Mouse (Mus musculus) yolk sac, embryonic 10.5 days (tissue): ENCODE measurements around the gene Ech1.

Source experiments
- DNase-seq: peaks from one replicate; pipeline ENCODE4 v3.0.0-alpha.2; 2017; ENCODE audit warnings: low spot score

Gene Ech1

DNA sequence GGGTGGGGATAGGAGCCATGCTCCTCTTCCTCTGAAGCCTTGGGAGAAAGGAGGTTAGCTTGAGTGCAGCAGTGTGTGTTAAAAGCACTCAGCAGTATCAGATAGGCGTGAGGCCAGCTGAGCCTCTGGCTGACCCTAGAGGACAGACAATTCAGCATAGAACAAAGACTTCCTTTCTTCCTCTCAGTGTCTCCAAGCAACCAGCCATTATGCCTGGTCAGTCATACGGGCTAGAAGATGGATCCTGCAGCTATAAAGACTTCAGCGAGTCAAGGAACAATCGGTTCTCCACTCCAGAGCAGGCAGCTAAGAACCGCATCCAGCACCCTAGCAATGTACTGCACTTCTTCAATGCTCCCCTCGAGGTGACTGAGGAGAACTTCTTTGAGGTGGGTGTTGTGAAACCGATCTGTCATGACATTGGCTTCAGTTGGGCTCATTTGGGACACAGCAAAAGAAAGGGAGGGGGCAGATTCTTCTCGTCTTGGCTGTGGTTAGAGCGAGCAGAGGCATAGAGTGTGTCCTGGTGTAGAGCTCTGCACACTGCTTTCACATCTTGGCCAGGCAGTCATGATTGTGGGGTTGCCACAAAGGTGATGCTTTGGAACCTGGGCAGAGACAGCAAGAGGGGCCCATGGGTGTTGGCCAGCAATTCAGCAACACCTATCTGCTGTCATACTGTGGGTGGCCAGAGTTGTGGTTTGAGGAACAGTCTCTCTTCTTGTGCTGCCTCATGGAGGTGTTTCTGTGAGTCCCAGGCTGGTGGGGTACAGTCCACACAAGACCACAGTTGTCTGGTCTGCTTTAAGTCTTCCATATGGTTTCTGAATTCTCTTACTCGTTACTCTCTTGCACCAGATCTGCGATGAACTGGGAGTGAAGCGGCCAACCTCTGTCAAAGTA is 4.4 kb upstream of the Ech1 start:
- DNase-seq: no peak

DNA sequence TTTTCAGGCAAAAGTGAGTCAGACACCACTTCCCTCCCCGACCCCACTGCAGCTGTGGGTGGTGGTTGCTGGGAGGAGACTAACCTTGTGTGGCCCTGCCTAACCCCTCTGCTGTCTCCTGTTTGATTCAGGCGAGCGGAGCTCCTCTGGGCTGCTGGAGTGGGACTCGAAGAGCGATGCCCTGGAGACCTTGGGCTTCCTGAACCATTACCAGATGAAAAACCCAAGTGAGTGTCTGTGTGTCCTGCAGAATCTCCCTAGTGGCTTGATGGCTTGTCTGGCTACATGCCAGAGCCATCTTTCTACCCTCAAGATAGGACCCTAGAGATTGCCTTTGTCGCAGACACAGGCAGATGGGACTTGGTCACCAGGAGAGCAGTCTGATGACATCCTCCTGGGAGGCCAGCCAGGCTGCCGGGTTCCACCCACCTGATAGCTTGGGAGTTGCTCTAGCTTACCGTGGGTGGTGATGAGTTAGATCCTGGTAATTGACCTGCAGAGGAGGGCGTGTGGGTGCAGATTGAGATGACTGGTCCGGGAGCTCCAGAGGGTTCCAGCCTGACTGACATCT is 3.7 kb upstream of the Ech1 start:
- no peak for DNase-seq

DNA sequence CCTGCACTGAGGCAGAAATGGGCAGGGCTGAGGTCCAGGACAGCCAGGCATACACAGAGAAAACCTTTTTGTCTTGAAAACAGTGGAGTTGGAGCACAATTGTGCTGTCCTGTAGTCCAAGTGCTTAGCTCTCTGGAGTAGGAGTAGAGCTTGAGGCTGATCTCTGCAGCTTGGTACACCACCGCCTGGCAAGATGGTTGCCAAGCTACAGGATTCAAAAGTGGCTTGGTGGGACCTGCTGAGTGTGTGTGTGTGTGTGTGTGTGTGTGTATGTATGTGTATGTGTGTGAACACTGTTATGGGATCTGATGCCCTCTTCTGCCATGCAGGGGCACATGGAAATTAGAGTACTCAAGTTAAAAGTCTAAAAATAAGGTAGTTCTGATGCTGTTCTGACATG is 2.5 kb upstream of the Ech1 start:
- DNase-seq: no peak

DNA sequence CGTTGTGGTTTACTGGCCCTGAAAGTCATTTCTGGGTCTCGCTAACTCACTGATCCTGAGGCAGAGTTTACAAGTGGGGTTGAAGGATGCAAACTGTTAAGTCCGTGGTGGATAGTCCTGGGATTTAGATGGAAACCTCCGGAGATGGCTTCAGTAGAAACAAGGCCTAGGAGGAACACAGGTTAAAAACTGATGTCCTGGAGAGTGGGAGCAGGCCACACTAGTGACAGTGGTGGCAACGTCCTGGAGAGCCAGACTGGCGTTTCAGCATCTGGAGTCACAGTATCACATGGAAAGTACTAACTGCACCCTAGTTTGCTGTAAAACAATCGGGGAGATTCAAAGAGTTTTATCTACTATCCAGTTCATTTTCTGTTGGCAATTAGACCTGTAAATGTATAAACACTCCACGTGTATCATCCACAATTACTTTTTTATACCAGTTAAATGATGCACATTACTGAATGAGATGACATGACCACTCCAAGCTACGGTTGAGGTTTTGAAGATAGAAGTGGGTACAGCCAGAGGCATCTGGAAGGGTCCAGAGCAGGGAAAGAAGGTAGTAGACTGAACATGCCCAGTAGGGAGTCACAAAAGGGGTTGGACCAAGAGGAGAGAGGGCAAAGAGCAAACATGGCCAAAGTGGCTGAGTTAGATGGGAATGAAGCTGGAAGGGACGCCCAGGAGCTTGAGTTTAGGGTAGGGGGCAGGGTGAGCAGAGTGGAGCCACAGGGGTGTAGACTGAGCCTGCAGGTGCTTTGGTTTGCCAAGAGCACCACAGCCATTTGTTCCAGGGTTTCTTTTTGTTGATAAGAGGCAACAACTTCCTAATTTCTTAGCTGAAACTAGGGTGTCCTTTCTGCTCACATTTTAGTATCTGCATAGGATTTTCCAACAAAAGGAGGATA is 1.8 kb upstream of the Ech1 start:
- DNase-seq: no peak

DNA sequence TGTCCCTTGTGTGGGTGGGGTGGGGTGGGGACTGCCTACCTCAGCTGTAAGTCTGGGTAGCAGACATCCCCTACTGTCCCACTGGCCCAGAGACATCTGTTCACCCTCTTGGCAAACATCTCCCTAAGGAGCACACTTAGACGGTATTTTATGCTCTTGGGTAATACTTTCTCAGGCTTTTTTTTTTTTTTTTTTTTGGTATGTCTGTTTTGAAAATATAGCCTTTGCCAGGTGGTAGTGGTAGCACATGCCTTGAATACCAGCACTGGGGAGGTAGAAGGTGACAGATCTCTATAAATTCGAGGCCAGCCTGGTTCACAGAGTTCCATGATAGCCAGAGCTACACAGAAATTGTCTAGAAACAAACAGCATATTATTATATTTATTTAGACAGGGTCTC is 1.1 kb upstream of the Ech1 start:
- no peak for DNase-seq

DNA sequence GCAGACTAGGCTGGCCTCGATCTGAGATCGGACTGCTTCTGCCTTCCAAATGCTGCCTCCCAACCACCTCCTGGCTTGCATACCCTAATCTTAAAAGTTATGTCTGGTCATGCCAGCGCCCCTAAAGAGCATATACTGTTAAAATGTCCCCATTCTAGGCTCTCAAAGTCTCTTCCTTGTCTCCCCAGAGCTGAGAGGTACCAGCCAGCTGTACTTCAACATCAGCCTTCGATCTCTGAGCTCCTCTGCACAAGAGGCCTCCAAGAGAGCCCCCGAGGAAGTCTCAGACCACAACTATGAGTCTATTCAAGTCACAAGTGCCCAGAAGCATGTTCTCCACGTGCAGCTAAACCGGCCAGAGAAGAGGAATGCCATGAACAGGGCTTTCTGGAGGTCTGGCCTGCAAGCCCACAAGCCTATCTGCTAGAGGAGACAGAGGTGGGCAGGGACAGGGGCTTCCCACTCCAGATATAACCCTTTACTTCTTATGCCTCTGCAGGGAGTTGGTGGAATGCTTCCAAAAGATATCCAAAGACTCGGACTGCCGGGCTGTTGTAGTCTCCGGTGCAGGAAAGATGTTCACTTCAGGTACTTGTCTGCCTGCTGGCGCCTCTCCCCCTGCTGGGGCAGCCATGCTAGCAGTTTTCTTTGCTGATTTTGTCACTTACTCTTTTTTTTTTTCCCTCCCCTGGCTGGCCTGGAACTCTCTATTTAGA is 827 bp downstream of the Ech1 start:
- peak; percentile 43 for DNase-seq

DNA sequence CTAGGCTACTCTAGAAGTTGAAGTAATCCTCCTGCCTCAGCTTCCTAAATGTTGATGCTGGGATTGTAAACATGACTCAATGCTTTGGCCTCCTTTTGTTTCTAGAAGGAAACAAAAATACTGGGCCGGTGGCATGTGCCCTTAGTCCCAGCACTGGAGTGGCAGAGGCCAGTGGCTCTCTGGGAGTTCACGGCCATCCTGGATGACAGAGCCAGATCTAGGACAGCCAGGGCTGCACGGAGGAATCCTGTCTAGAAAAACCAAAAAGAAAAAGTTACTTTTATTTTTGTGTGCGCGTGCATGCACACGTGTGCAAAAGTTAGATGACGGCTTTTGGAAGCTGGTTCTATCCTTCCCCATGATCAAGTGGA is 1.4 kb downstream of the Ech1 start:
- DNase-seq: no peak

DNA sequence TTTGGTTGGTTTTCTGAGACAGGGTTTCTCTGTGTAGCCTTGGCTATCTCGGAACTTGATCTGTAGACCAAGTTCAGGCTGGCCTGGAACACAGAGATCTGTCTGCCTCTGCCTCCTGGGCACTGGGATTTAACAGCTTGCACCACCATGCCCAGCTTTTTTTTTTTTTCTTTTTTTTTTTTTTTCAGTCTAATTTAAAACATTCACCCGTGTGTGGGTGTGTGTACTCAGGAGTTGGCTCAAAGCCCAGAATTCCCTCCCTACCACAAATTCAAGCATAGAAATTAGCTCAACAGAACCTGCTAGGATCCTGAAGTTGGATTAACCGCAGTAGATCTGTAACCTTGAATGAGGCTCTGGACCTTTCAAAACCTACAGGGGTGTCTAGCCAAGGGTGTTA is 2.3 kb downstream of the Ech1 start:
- DNase-seq: no peak

DNA sequence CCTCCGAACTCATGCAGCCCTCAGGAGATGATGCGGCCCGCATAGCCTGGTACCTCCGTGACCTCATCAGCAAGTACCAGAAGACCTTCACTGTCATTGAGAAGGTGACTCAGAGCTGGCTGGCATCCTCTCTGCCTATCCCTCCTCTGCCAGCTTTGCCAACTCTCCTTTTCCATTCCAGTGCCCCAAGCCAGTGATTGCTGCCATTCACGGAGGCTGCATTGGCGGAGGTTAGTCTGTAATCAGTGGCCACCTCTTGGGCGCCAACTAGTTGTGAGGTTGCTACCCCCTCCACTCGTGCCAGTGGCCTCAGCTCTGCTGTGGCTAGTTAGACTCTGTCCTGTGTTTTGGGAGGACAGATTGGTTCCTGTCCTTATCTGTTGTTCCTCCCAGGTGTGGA is 4.8 kb downstream of the Ech1 start:
- no peak for DNase-seq

DNA sequence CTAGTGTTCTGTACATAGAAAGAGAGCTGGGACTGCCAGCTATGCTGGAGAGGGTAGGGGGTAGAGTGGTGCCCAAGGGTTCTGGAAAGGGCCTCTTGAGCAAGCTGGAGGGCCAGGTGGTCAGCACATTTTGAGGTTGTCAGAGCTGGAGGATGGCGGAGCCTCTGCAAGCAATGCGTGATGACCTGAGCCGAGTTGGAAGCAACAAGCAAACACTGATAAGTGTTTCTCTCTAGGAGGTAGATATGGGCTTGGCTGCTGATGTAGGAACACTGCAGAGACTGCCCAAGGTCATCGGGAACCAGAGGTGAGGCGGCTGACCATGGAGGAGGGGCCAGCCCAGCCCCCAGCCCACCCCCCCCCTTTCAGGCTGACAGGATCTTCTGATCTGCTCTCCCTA is 6.0 kb downstream of the Ech1 start:
- peak; percentile 67 for DNase-seq

DNA sequence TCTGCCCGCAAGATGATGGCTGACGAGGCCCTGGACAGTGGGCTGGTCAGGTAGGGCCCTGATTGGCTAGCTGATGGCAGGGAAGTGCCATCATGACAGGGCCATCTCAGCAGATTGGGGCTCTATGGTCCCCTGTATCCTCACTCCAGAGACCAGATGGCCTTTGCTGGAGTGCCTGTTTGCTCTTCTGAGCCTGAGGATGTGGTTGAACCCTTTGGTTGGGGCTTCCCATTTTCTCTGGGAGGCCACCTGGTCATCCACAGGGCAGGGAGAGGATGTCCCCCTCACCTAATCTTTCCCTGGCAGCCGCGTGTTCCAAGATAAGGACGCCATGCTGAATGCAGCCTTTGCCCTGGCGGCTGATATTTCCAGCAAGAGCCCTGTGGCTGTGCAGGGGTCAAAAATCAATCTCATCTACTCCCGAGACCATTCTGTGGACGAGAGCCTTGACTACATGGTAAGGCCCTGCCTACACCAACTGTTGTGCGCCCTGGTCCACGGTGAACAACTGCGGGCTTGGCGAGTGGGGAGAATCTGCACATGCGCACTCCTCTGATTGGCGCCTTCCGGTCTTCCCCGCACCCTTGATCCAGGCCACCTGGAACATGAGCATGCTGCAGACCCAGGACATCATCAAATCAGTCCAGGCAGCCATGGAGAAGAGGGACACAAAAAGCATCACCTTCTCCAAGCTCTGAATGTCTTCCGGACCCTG is 6.6 kb downstream of the Ech1 start:
- DNase-seq: peak; percentile 50

DNA sequence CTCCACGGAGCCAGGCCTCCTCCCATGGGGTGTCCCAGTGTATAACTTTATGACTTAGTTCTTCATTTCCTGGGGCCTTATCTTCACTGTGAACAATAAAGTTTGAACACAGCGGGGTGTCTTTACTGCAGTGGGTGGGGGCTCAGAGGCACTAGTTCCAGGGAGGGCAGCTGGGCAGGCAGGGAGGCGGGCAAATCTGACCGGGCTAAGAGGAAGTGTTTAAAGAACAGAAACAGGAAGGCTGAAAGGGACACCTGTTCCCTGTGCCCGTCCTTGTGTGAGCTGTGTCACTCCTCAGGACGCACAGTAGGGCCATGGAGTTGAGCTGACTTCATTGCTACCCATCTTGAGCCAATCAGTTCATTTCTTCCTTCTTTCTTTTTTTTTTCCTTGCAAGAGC is 7.1 kb downstream of the Ech1 start:
- no peak for DNase-seq

DNA sequence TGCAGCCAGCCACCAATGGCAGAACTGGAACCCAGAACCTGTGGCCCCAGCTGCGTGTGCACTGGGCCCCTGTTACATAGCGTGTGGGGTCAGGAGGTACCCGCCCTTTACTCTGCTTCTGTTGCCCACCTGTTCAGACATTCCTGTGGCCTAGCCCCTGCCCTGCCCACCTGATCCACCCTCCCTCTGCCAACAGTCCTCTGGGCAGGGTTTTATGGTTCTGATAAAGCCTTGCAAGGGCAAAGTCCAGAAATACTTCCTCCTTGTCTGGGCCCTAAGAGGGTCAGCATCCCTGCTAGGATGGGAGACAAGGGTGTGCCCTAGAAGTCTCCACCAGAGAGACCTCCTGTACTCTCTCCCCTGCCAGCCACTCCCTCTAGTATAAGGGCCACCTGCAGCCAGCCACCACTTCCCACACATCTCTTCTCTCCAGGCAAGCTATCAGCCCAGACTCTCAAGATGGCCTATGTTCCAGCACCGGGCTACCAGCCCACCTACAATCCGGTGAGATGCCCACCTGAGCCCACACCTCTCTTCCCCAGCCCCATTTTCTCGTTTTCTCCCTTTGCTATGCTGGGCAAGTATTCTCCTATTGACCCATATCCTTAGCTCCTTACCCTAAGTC is 8.8 kb downstream of the Ech1 start, which contains the start of gene Lgals4:
Gene Lgals4, plus strand, starts transcription at position 132 of the 625 bp plus-strand sequence.
- DNase-seq: no peak

DNA sequence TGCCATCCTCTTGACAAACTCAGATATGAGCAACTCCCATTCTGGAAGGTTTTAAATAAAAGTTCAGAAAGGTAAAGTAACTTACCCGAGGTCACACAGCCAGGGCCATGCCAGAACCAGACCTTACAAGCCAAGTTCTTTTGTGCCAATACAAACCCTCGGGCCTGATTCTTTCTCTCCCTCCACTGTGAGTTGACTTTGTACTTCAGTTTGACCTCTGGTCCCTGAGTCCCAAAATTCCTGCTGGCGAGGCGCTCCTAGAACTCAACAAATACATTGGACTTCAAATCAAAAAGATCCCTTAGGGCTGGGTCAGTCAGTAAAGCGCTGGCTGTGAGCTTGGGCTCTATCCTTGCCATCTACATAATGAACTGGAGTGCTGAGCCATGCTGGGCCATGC is 11.9 kb downstream of the Ech1 start:
- peak; percentile 60 for DNase-seq

DNA sequence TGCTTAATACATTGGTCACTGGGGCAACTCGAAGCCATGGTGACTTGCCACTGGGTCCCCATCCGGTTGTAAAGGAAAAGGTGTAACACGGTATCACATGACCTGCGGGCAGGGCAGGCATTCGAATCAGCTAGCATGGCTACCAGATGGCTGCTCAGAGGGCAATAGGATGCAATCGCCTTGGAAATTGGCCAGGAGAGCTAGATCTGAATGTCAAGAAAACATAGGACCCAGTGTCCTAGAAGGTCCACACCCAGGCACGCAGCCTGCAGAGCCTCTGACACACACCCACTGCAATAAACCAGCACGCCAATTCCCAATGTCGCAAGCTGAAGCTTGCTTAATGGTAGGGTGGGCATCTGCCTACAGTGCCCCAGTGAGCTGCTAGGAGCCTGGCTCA is 13.3 kb downstream of the Ech1 start:
- DNase-seq: peak; percentile 32

DNA sequence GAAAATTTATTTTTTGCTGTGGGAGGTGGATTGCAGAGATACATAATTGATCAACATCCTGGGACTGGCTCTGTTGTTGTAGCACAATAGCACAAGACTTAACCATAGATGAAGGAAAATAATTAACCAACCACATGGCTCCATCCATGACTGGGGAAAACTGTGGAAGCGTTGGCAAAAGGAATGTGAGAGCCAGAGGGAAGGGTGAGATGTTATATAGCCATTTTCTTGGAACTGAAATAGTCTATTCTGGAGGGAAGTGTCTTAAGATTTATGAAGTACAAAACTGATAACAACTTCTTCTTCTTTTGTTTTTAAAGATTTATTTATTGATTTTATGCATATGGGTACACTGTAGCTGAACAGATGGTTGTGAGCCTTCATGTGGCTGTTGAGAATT is 22.3 kb downstream of the Ech1 start:
- no peak for DNase-seq

DNA sequence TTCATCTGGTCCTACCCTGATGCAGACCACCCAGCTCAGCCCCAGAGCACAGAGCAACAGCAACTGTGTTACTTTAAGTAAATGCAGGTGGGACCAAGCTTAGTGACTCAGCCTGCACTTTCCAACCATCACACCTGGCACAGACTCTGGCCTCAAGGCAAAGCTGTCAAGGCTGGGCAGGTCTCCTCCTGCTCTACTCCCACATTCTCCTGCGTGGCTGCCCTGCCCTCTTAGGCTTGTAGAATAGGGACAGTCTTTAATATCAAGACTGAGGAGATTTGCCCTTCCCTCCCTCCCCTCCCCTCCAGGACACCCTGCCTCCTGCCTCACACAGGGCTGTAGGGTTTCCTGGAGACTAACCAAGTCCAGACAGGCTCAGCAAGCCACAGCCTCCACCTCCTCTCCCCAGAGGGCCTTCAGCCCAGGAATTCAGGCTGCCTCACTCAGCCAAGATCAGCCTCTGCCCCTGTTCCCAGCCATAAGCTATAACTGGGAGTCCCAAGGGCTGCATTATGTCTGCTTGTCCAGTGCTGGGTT is 24.8 kb downstream of the Ech1 start:
- DNase-seq: no peak

DNA sequence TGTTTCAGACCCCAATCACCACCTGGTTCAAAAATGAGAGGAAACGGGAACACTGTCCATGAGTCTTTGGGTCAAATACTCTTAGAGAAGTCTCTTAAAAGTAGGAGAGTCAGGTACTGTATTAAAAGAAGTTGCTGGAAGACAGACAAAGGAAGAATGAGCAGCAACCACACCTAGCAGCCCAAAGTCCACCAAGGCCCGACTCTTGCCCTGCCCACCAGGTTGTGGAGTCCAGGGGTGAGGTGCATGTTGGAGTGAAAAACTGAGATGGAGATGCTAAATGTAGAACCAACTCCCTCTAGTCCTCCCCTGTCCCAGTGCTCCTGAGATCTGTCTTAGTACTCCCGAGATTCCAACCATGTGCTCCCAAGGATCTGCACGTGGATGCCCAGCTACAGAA is 25.6 kb downstream of the Ech1 start:
- no peak for DNase-seq

DNA sequence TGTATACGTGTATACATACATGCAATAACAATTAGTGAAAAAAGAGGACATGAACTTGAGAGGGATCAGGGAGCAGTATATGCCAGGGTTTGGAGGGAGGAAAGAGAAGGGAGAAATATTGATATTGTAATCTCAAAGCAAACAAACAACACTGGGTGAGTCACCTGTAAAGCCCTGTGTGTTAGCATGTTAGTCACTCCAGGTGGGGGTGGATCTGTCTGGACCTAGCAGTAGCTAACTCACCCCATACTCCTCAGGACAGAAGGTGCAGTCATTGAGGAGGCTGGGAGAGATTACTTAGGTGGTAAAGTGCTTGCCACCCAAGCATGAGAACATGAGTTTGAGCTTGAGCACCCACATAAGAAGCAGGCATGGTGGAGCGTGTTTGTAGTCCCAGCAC is 34.9 kb downstream of the Ech1 start:
- DNase-seq: no peak

DNA sequence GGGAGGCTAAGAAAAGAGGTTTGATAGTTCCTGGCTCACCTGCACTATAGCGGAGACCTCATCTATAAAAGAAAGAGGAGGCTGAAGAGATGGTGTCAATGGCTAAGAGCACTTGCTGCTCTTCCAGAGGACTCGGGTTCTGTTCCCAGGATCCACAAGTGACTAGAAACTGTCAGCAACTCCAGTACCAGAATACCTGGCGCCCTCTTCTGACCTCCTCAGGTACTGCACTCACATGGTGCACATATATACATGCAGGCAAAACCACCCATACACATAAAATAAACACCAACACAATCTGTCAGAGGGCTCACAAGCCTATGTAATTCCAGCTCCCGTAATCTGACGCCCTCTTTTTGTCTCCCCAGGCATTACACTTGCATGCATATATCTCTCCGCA is 35.9 kb downstream of the Ech1 start:
- DNase-seq: no peak
